Mouse (Mus musculus) layer of hippocampus, adult 9-11 months (tissue): ENCODE results near the gene Olfr186.
"Not testable (repeated sequence)": the region's sequence is repeated elsewhere in the genome, so short reads cannot be mapped to it uniquely, and the experiment has no call there.

Experiments
- DNase-seq: peaks from one replicate; pipeline ENCODE4 v3.0.0; 2022

Gene Olfr186

GRCm38 (mm10) chr16:59030191-59030590 is at the start of gene Olfr186:
Gene Olfr186 (minus strand): TSS chr16:59030291.
- DNase-seq: no peak

- DNase-seq: no peak
These were observed 47.8 kb upstream of the Olfr186 start, which contains the start of gene Olfr190 for GRCm38 (mm10) chr16:59077905-59078304. Gene Olfr190 (minus strand): TSS chr16:59078005.

- DNase-seq: no peak
These were observed 43.4 kb upstream of the Olfr186 start for GRCm38 (mm10) chr16:59073520-59073919.

- no peak for DNase-seq
These were observed 41.7 kb upstream of the Olfr186 start for GRCm38 (mm10) chr16:59071755-59072154.

- DNase-seq: not testable (repeated sequence)
These were observed 32.3 kb upstream of the Olfr186 start for GRCm38 (mm10) chr16:59062411-59062810.

GRCm38 (mm10) chr16:59049286-59049685 is 19.2 kb upstream of the Olfr186 start:
- not testable (repeated sequence) for DNase-seq

GRCm38 (mm10) chr16:59048860-59049259 is 18.8 kb upstream of the Olfr186 start:
- DNase-seq: no peak

GRCm38 (mm10) chr16:59047579-59047978 is 17.5 kb upstream of the Olfr186 start:
- no peak for DNase-seq

GRCm38 (mm10) chr16:59045835-59046234 is 15.7 kb upstream of the Olfr186 start:
- no peak for DNase-seq

GRCm38 (mm10) chr16:59039710-59040109 is 9.6 kb upstream of the Olfr186 start, which contains the start of gene Olfr187:
Gene Olfr187 (minus strand): TSS chr16:59039767.
- no peak for DNase-seq

GRCm38 (mm10) chr16:59013357-59014018 is 16.6 kb downstream of the Olfr186 start:
- DNase-seq: no peak

- no peak for DNase-seq
These were observed 22.9 kb downstream of the Olfr186 start for GRCm38 (mm10) chr16:59007146-59007545.

- no peak for DNase-seq
These were observed 35.0 kb downstream of the Olfr186 start, which contains the start of gene Olfr183 for GRCm38 (mm10) chr16:58995057-58995456. Gene Olfr183 (plus strand): TSS chr16:58995357.
